Mouse (Mus musculus) spleen, adult 10 weeks (tissue): ENCODE results near the gene Olfr623. TPM values are rescaled to one million over a fixed set of nuclear protein-coding genes. Genes with fewer than 3 reads are reported as not detected.

Experiments
- polyA plus RNA-seq: library from polyadenylated mRNA; stranded (reverse); fragments of 350-450 nt; fragmentation: Illumina TruSeq; extraction: RNeasy Lipid Tissue Mini Kit (QIAGEN cat#74804); gene quantifications from one replicate; pipeline ENCODE4 v1.2.3, GENCODE M21; 2015; ENCODE audit warnings: low replicate concordance; ENCODE audit not compliant: insufficient read depth

Olfr623 gene
- not detected for polyA plus RNA-seq

DNA sequence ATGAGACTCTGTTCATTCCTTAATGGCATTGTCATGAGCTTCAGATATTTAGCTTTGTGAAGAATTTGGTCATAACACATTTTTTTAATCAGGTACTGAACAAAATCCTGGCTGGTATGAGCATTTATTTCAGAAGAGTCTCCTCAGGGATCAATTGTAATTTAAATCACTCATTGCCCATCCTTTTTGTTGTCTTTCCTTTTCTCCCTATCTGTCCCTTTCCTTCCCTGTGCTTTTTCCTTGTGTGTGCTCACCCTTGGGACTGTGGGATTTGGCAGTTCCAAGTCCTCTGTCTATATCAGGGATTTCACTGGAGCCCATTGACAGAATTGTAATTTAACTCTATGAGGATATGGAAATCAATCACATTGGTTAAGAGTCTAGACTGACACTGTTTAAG is at the start of gene Olfr623:
Olfr623 (minus strand) TSS at position 101 of the 400 bp plus-strand sequence.

DNA sequence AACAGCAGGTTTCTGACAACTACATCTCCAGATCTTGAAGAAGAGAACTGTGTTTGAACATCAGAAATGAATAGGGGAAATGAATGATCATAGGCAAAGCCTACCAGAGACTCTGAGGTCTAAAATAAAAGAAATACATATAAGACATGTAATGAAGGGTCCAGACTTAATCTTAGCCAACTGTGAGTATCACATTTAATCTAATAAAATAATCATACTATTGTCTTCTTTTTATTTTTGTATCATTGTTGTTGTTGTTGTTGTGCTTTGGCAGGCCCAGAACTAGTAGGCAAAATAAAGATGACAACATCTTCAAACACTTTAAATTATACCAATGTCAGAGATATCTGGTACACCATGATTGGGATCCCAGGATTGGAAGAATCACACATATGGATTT is 18.9 kb upstream of the Olfr623 start, which contains the start of gene Olfr625-ps1:
Olfr625-ps1 (plus strand) TSS at position 301 of the 400 bp plus-strand sequence.

DNA sequence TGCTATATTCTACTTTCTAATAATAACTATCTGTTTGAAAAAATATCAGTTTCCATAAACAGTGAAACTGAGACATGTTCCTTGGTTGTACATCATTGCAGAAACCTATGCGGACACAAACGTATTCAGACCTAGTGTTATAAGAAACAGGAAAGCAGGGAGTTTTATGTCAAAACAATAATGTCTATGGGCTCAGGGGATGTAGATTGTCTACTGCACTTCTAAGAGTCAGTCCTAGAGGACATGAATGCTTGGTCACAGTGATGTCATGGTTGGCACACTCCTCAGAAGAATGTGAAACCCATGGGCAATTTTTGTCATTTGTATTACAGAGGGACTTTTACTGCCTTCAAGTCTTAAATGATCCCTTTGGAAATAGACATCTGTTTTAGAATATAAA is 7.6 kb upstream of the Olfr623 start, which contains the start of gene Olfr624:
Olfr624 (minus strand) TSS at position 101 of the 400 bp plus-strand sequence.

DNA sequence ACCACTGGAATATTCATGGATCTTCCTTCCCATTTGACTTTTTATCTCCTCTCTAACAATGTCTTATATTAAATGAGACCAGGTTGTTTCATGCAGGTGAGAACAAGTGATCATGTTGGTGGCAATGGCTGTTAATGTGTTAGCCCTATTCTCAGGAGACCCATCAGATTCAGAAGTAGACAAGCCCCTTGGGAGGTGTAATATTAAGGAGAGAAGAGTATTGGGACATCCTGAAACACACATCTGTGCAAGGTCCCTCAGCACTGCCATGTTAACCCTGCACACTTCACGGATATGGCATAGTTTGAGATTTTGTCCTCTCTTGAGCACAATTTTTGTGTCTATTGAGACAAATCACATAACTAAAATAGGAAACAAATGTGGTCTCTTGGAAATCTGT is 20.9 kb downstream of the Olfr623 start, which contains the start of gene Olfr622:
Olfr622 (minus strand) TSS at position 101 of the 400 bp plus-strand sequence.

DNA sequence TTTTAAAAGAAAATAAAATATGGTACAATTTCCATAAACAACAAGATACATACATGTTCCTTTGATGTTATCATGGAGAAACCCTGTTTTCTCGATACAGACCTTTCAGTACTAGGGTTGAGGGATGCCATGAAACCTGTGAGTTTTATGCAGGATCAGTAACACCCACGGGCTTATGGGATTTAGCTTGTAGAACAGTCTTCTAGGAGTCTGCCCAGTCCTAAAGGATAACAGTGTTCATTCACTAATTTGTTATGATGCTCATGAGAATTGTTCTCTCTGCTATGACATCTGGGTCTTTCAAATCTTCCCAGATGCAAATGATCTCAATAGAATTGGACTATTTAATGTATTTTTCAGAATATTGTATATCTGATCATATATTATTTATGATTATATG is 51.1 kb downstream of the Olfr623 start, which contains the start of gene Olfr620:
Olfr620 (minus strand) TSS at position 101 of the 400 bp plus-strand sequence.

Other genes starting within 250 kb of the Olfr623 start
- gene Usp17lc, start 248.6 kb downstream of the Olfr623 start, polyA plus RNA-seq = not detected
- not detected for gene Olfr605, start 218.3 kb downstream of the Olfr623 start, polyA plus RNA-seq
- not detected for gene Olfr606, start 214.7 kb downstream of the Olfr623 start, polyA plus RNA-seq
- gene Olfr607, start 199.5 kb downstream of the Olfr623 start, polyA plus RNA-seq = not detected
- not detected for gene Olfr608, start 193.8 kb downstream of the Olfr623 start, polyA plus RNA-seq
- gene Olfr609, start 165.6 kb downstream of the Olfr623 start, polyA plus RNA-seq = not detected
- not detected for gene Olfr610, start 151.6 kb downstream of the Olfr623 start, polyA plus RNA-seq
- gene Olfr611, start 142.9 kb downstream of the Olfr623 start, polyA plus RNA-seq = not detected
- gene Olfr612, start 121.0 kb downstream of the Olfr623 start, polyA plus RNA-seq = not detected
- not detected for gene Olfr613, start 115.6 kb downstream of the Olfr623 start, polyA plus RNA-seq
- not detected for gene Olfr615, start 107.6 kb downstream of the Olfr623 start, polyA plus RNA-seq
- not detected for gene Olfr616, start 94.6 kb downstream of the Olfr623 start, polyA plus RNA-seq
- not detected for gene Olfr617, start 90.6 kb downstream of the Olfr623 start, polyA plus RNA-seq
- not detected for gene Olfr618, start 73.6 kb downstream of the Olfr623 start, polyA plus RNA-seq
- gene Olfr619, start 63.1 kb downstream of the Olfr623 start, polyA plus RNA-seq = not detected
- not detected for gene Olfr620, start 51.2 kb downstream of the Olfr623 start, polyA plus RNA-seq
- gene Olfr622, start 21.0 kb downstream of the Olfr623 start, polyA plus RNA-seq = not detected
- 0.14 TPM for gene Olfr624, start 7.5 kb upstream of the Olfr623 start, polyA plus RNA-seq
- not detected for gene Olfr625-ps1, start 19.0 kb upstream of the Olfr623 start, polyA plus RNA-seq
- not detected for gene Olfr243, start 51.0 kb upstream of the Olfr623 start, polyA plus RNA-seq
- gene Olfr628, start 66.7 kb upstream of the Olfr623 start, polyA plus RNA-seq = not detected
- gene Olfr629, start 81.2 kb upstream of the Olfr623 start, polyA plus RNA-seq = not detected
- not detected for gene Olfr630, start 93.6 kb upstream of the Olfr623 start, polyA plus RNA-seq
- gene Olfr69, start 107.9 kb upstream of the Olfr623 start, polyA plus RNA-seq = not detected
- not detected for gene Olfr68, start 116.0 kb upstream of the Olfr623 start, polyA plus RNA-seq
- gene Olfr67, start 128.1 kb upstream of the Olfr623 start, polyA plus RNA-seq = not detected
- gene Hbb-bt, start 150.3 kb upstream of the Olfr623 start, polyA plus RNA-seq = 4,439 TPM
- 24,371 TPM for gene Hbb-bs, start 164.4 kb upstream of the Olfr623 start, polyA plus RNA-seq
- not detected for gene Hbb-bh2, start 176.8 kb upstream of the Olfr623 start, polyA plus RNA-seq
- 0.80 TPM for gene Hbb-bh1, start 179.5 kb upstream of the Olfr623 start, polyA plus RNA-seq
- gene Hbb-y, start 189.5 kb upstream of the Olfr623 start, polyA plus RNA-seq = not detected
- gene Olfr66, start 222.6 kb upstream of the Olfr623 start, polyA plus RNA-seq = not detected
- not detected for gene Olfr64, start 230.8 kb upstream of the Olfr623 start, polyA plus RNA-seq
- gene Olfr65, start 239.8 kb upstream of the Olfr623 start, polyA plus RNA-seq = not detected